Mouse (Mus musculus): Measurements from ENCODE around the gene AI467606.

AI467606 gene

DNA sequence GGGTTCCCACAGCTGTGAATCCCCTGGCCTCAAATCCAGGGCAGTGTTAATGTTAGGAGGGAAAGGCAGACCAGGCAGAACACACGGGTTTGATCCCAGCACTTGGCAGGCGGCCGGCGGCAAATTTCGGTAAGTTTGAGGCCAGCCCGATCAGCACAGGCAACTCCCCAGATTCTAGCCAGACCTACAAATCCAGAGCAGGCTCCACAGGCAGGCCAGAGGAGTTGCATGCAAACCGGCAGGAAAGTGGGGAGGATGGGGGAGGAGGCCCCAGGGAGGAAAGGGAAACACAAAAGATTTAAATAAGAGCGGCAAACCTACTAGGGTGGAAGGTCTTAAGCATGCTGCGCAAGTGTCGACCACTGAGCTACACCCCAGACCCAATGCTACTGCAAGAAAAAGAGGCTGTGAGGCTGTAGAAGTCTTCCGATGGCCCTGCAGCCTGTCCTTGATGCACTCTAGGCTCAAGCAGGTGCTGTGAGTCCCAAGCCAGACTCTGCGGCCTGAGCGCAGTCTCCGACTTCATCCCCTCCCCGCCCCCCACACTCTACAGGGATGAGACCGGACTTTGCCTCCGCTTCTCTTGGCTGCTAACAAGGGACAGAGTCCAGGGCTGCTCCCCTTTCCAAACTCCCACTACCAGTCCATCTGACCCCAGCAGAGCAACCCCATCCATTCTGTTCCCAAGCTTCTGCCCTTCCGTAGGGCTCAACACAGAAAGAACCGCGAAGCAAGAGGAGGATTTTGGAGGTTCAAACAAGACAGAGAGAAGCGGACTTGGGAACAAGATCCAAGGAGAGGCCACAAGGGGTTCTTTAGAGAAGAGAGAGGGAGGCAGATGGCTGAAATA lies 30.1 kb downstream of the AI467606 start:
- DNase-seq (ENCODE audit: low read depth, low spot score), result no peak

DNA sequence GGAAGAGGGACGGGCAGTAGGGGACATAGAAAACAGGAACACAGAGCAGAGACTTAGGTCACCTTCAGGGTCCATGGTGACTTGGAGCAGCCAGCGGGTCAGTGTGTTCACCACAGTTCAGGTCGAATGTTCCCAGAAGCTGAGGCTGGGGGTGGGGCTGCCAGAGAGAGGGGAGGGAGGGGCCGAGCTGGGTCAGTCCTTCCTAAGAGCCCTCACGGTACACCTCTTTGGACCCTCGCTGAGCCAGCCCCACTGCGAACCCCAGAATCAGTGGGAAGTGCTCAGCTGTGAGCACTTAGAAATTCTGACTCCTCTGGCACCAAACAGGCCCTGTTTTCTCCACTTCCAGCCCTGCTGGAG lies 30.7 kb downstream of the AI467606 start, which contains the start of gene Qprt:
Gene Qprt (minus strand): TSS at position 316 of the 360 bp plus-strand sequence.
- DNase-seq (ENCODE audit: low read depth, low spot score), result no peak

DNA sequence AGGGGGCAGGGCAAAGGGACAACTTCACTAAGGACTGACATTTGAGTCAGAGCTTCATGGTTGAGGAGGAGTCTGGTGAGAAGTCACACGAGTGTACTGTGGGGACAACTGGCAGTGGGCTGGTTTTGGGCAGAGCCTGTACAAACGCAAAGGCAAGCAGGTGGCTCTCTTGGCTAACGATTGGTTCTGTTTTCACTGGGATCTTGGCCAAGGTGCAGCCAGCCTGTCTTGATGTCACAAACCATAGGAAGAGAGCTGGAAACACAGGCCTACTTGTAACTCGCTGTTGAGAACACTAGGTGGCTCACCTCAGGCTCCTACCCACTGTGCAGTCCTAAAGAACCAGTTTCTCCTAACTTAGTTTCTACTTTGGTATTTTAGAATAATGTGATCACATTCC lies 38.5 kb downstream of the AI467606 start:
- DNase-seq (ENCODE audit: low read depth, low spot score), result no peak

DNA sequence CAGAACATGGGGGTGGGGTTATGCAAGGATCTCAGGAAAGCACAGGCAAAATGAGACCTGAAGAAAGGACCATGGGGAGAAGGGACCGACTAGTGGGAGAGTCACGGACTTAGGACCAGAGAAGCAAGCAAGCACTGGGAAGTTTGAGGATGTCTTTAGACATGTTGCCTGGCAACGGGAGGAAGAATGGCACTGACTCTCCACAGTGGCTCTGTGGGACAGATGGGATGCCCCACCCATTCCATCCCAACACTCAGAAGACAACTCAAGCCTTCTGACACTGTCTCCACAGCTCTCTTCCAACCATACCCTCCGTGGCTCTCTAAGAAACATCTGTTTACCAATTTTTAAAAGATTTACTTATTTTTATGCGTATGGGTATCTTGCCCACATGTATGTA lies 42.0 kb downstream of the AI467606 start:
- no peak for DNase-seq (ENCODE audit: low read depth, low spot score)

DNA sequence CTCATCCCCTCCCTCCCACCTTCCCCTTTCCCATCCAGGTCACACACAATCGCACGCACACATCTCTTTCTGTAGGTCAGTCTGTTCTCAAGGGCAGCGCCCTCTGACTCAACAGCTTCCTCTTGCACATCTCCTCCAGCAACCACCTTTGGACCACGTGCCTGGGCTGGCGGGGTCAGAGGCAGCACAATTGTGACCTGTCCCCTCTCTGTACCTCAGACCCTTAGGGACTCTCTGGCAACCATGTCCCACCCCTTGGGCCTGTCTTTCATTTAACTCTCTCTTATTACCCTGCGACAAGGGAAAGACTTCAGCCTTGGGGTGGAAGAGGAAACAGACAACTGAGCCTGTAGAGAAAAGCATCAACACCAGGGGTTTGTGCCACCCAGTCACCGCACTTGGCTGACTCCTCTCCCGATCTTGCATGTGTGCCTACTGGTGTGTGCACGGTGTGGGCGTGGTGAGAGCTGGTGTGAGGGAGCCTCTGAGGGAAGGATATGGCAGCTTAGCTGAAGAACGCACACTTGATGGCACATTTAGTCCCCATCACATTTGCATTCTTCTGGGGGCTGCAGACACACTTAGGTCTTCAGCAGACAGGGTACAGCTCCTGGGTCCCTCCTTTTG lies 43.8 kb downstream of the AI467606 start:
- no peak for DNase-seq (ENCODE audit: low read depth, low spot score)

DNA sequence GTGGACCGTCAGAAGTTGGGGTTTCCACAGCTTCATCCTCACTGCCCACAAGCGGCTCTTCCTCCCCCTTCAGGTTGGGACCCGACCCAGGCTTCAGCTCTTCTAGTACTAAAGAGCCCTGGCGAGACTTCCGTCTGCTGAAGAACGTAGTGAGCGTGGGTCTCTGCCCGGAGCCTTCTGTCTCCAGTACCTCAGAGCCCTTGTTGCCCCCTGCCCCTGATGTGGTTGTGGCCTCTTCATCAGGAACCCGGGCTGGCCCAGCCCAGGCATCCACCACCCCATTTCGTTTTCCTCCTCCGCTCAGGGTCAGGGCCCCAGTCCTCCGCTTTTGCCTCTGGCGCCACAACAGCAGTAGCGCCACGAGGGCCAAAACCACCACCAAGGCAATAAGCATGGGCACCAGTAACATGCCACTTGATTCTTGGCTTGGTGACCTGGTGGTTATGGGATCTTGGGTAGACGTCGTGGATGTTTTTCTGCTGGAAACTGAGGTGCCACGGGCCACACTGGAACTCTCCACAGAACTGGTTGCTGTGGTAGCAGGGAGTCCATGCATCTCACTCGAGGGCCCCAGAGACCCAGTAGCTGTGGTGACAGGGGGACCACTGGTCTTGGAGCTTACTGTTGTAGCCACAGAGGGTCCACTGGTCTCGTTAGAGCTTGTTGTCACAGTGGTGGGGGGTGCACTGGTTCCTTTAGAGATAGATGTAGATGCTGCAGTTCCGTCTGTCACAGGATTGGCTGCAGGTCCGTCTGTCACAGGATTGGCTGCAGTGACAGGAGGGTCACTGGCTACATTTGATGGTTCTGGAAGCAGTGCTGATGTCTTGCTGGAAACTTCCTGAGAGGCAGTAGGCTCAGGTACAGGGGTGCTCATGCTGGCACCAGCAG lies 45.3 kb downstream of the AI467606 start:
- no peak for DNase-seq (ENCODE audit: low read depth, low spot score)

DNA sequence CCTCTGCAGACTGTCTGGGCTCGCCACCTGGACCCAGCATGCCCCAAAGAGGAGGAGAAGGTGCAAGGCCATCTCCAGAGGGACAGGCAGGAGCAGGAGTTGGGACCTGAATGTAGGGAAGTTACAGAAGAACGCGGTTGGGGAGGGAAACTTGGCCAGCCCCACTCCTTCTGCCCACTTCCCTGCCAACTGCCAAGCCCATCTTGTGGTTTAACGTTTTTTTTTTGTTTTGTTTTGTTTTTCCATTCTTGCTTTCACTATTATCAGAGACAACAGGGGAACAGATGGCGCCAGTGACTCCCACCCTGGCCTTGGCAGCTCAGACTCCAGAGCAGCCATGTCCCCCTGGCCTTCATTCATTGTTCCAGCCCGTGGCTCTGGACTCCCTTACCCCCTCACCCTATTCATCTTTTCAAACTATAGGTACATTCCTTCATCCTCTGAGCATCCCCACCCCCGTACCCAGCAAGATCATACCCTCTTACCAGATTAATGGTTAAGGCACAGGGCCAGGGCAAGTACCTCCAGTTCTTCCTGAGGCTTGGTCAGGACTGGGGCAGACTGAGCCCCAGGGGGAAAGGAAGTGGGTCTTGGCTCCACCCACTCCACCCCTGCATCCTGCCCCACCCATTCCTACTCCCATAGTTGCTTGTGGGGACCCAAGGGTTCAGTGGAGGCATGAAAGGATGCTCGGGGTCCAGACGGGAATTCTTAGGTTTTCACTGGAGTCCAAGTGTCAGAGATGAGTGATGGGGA lies 46.3 kb downstream of the AI467606 start, which contains the start of gene Spn:
Gene Spn (minus strand): TSS at position 562 of the 756 bp plus-strand sequence.
- DNase-seq (ENCODE audit: low read depth, low spot score), result no peak

DNA sequence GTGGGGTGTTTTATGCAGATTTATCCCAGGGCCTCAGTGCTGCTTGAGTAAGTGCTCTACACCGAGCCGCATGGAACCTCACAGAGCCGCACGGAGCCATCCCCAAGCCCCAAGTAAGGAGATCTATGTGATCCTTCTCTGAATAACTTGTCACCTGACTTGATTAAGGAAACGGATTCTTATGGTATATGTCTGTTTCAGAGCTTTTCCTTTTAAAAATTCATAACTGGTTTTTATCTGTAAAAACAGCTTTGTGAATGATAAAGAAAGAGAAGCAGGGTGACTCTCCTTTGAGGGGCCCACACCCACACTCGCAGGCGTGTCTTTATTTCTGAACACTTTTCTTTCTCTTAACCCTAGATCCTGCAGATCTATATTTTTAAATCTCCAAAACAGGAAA lies 47.9 kb downstream of the AI467606 start:
- no peak for DNase-seq (ENCODE audit: low read depth, low spot score)

DNA sequence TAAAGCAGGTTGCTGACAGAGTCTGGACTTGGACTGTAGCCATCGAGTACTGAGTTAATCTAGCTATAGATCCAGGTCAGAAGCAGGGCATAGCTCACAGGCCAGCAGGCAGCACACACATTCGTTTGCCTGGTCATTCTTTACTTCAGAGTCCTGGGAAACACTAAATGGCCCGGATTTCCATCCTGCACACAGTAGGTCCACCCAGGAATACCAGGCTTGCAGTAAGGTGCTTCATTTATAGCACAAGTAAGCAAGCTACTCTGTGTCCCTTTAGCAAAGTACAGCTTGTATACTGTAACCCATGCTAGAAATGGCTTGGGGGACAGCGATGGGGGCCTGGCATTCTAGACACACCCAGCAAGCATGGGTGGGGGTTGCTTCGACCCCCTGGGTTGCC lies 48.4 kb downstream of the AI467606 start:
- DNase-seq (ENCODE audit: low read depth, low spot score), result no peak

DNA sequence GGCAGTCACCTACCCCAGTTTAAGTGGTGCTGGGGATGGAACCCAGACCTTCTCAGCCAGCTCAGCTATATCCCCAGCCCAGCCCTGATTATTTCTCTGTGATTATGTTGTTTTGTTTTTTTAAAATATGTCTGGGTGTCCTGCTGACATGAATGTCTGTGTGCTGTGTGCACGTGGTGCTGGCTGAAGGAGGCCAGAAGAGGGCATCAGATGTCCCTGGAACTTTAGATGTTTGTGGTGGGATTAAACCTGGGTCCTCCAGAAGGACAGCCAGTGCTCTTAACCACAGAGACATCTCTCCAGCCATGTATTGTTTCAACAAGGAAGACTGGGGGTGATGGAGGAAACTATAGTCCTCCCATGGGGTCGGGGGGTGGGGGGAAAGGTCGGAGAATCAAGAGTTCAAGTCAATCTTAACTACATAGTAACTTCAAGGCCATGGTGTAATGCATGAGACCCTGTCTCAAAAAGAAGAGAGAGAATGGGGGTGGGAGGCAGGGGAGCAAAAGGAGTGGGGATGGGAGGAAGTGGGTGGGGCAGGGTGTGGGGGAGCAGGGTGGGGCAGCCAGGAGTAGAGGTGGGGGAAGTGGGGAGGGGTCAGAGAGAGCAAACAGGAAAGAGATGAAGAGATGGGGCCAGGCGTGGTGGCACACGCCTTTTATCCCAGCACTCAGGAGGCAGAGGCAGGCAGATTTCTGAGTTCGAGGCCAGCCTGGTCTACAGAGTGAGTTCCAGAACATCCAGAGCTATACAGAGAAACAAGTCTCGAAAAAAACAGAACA lies 49.7 kb downstream of the AI467606 start:
- no peak for DNase-seq (ENCODE audit: low read depth, low spot score)

DNA sequence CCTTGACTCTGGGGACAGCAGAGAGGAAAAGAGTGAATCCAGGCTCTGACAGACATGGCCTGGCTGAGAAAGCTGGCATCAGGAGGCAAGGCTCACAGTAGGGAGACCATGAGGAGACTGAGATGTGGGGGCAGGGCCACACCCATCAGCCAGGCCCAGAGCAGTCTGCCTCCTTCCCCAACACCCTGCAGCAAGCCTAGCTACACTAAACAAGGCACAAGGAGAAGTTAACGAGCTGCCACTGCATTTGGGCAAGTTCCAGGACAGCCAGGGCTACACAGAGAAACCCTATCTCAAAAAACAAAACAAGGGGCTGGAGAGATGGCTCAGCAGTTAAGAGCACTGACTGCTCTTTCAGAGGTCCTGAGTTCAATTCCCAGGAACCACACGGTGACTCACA lies 51.1 kb downstream of the AI467606 start:
- DNase-seq (ENCODE audit: low read depth, low spot score), result no peak

DNA sequence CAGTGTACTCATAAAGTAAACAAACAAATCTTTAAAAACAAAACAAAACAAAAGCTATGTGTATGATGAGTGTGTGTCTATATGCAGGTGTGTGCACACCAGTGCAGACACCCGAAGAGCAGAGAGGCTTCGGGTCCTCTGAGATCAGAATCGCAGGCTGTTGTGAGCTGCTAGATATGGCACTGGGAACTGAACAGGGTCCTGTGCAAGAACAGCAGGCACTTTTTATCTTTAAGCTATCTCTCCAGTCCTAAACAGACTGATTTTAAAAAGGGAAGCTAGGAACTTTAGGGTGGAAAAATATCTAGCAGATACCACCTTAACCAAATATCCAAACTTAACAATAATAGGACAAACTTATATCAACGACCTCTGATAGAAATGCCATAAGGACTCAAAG lies 51.5 kb downstream of the AI467606 start:
- DNase-seq (ENCODE audit: low read depth, low spot score), result no peak
